Mouse (Mus musculus): ENCODE measurements around the gene Krt83. TPM values are rescaled to one million over a fixed set of nuclear protein-coding genes. Genes with fewer than 3 reads are reported as not detected.

Gene Krt83
- polyA plus RNA-seq, 1 experiment from 2014 or later, result not detected

DNA sequence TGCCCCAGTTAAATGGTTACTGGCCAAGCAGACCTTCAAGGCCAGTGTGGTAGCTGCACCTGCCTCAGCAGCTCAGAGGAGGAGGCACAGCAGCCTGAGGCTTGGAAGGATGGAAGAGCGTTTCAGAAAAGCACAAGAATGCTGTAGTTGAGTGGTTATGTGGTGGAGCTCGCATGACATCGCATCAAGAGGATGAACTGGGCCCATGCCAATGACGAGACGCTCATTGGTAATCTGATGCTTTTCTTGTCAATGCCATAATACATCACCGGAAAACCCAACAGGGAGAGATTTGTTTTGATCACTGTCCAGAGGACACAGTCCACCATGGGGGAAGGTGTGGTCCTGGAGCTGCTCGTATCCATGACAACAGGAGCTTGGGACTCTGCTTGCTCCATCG is 4.0 kb upstream of the Krt83 start:
- ATAC-seq (ENCODE audit: low FRiP score), result no peak
- 86% methylated on average over 8 of the region's 8 CpGs for WGBS
- H3K4me3 ChIP-seq, result no peak overlapping the region
- H3K4me1 ChIP-seq, result no peaks in the 10 kb centered on the region
- H3K9me3 ChIP-seq (replicated peaks), result no peaks in the 10 kb centered on the region
- H3K4me2 ChIP-seq (replicated peaks), result no peak overlapping the region
- H3K9ac ChIP-seq, result no peak overlapping the region
- H3K27me3 ChIP-seq, result 0 out of 2 replicates have a peak, but pooled peaks cover 4% of the 10 kb centered on the region
- no peak overlapping the region for H3K27ac ChIP-seq
- H3K36me3 ChIP-seq, result no peaks in the 10 kb centered on the region

DNA sequence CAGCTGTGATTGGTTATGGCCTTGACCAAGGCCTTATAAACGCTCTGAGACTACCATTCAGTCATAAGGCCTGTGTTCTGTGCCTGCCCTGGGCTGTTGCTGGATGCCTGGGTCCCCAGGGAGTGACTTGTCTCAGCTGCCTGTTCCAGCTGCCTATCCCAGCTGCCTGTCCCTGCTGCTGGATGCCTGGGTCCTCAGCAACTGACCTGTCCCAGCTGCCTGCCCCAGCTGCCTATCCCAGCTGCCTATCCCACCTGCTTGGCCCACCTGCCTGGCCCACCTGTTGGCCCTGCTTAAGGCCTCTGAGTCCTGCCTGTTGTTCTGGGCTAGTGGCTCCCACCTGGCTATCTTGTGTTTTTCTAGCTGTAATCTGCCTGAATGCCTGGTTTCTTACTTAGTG is 2.9 kb upstream of the Krt83 start:
- Histone ChIP-seq H3K4me2 (replicated peaks) (no peak overlapping the region), H3K4me1 (no peaks in the 10 kb centered on the region), H3K4me3 (no peak overlapping the region), H3K36me3 (no peaks in the 10 kb centered on the region), H3K27me3 (0 out of 2 replicates have a peak, but pooled peaks cover 4% of the 10 kb centered on the region), H3K9me3 (replicated peaks) (no peaks in the 10 kb centered on the region), H3K27ac (no peak overlapping the region), H3K9ac (no peak overlapping the region)
- no peak for ATAC-seq (ENCODE audit: low FRiP score)
- 56% methylated on average over 1 of the region's 1 CpGs for WGBS

DNA sequence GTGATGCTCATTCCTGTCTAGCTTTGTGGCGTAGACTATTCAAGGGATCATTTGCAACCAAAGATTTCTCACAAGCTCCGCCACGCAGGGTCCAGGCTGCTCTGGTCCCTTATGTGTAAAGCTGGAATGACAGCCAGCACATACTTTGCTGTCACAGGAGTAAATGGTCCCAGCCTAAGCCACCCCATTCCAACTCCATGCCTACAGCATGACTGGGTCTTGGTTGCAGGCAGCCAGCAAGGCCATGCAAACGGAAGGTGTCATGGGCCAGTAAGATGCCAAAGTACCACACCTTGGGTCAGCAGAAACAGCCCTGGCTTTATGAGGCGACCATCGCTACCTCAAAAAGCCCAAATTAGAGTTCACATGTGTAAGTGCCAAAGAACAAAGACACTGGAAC is 2.4 kb upstream of the Krt83 start:
- no peaks in the 10 kb centered on the region for H3K36me3 ChIP-seq
- H3K27me3 ChIP-seq, result 0 out of 2 replicates have a peak, but pooled peaks cover 4% of the 10 kb centered on the region
- H3K9ac ChIP-seq, result no peak overlapping the region
- WGBS, result 90% methylated on average over 6 of the region's 6 CpGs
- no peak overlapping the region for H3K27ac ChIP-seq
- no peaks in the 10 kb centered on the region for H3K4me1 ChIP-seq
- no peaks in the 10 kb centered on the region for H3K9me3 ChIP-seq (replicated peaks)
- ATAC-seq (ENCODE audit: low FRiP score), result no peak
- H3K4me3 ChIP-seq, result no peak overlapping the region
- H3K4me2 ChIP-seq (replicated peaks), result no peak overlapping the region

- 0 out of 2 replicates have a peak, but pooled peaks cover 4% of the 10 kb centered on the region for H3K27me3 ChIP-seq
- H3K27ac ChIP-seq, result no peak overlapping the region
- H3K9me3 ChIP-seq (replicated peaks), result no peaks in the 10 kb centered on the region
- no peak overlapping the region for H3K4me2 ChIP-seq (replicated peaks)
- 72% methylated on average over 8 of the region's 8 CpGs for WGBS
- no peaks in the 10 kb centered on the region for H3K4me1 ChIP-seq
- no peaks in the 10 kb centered on the region for H3K36me3 ChIP-seq
- no peak overlapping the region for H3K9ac ChIP-seq
- no peak for ATAC-seq (ENCODE audit: low FRiP score)
- no peak overlapping the region for H3K4me3 ChIP-seq
These were observed 1.4 kb upstream of the Krt83 start for GRCm38 (mm10) chr15:101492718-101493117.

DNA sequence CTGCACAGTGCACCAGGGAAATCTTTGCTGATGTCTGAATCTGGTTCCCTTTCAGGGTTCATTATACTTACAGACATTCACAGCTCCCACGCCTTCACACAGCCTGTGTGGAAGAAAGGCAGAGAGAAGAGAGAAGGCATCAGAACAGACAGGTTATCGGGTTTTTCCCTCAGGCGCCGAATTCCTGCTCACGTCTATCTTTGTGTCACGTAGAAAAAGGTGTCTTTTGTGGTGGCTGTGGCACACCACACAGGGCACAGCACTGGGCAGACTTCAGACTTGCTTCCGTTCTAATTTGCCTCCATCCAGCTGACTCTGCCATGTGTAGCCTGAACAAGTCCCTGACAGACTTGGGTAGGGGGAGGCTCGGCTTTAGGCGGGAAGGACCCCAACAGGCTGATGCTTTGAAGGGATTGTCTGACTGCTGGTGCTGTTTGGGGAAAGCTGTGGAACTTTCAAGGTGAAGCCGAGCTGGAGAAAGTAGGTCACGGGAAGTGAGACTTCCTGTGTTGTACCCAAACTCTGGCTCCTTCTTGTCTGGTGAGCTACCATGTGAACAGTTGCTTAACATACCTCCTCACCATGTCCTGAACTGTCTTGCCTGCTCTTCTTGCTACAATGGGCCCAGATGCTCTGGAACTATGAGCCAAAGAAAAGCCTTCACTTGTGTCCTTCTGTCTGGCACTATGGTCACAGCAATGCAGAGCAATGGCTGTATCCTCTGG is 5.2 kb downstream of the Krt83 start:
- no peak overlapping the region for H3K4me3 ChIP-seq
- H3K9me3 ChIP-seq (replicated peaks), result no peaks in the 10 kb centered on the region
- H3K9ac ChIP-seq, result no peak overlapping the region
- no peaks in the 10 kb centered on the region for H3K27me3 ChIP-seq
- 88% methylated on average over 11 of the region's 11 CpGs for WGBS
- no peak overlapping the region for H3K27ac ChIP-seq
- peaks cover 4% of the 10 kb centered on the region; the same call in 1 of the 2 replicates for H3K4me1 ChIP-seq
- H3K36me3 ChIP-seq, result no peaks in the 10 kb centered on the region
- no peak overlapping the region for H3K4me2 ChIP-seq (replicated peaks)
- ATAC-seq (ENCODE audit: low FRiP score), result no peak

- no peak for ATAC-seq (ENCODE audit: low FRiP score)
- no peak overlapping the region for H3K27ac ChIP-seq
- 71% methylated on average over 1 of the region's 1 CpGs for WGBS
These were observed 6.4 kb downstream of the Krt83 start for GRCm38 (mm10) chr15:101484939-101485338.

GRCm38 (mm10) chr15:101483646-101484045 is 7.7 kb downstream of the Krt83 start:
- Histone ChIP-seq H3K4me3 (no peak overlapping the region), H3K27me3 (0 out of 2 replicates have a peak, but pooled peaks cover 4% of the 10 kb centered on the region), H3K4me1 (peaks cover 13% of the 10 kb centered on the region), H3K27ac (no peak overlapping the region), H3K4me2 (replicated peaks) (no peak overlapping the region), H3K9me3 (replicated peaks) (no peaks in the 10 kb centered on the region), H3K9ac (no peak overlapping the region), H3K36me3 (no peaks in the 10 kb centered on the region)
- ATAC-seq (ENCODE audit: low FRiP score), result no peak
- 85% methylated on average over 1 of the region's 1 CpGs for WGBS

More at GRCm38 (mm10) chr15:101484939-101485338, 6.4 kb downstream of the Krt83 start:
- H3K4me3 ChIP-seq, result no peak overlapping the region
- no peaks in the 10 kb centered on the region for H3K27me3 ChIP-seq
- H3K9ac ChIP-seq, result no peak overlapping the region
- H3K9me3 ChIP-seq (replicated peaks), result no peaks in the 10 kb centered on the region
- H3K4me2 ChIP-seq (replicated peaks), result no peak overlapping the region
- H3K4me1 ChIP-seq, result peaks cover 4% of the 10 kb centered on the region; the same call in 1 of the 2 replicates
- no peaks in the 10 kb centered on the region for H3K36me3 ChIP-seq

DNA sequence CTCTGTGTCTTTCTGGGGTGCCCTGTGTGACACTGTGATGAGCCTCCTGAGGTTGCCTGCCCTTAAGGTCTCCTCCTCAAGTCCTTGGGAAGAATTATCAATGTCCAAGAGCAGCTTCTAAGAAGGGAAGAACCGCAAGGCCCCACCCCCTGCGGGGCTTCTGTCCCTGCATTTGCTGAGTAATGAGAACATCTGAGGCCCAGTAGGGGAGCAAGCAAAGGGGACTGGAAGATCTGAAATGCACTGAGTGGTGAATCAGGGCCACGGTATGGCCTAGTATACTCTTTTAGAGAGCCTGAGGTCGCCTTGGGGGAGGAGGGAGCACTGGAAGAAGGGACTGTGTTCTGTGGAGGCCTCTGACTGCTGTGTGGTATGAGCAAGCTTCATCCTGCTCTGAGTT is 9.3 kb downstream of the Krt83 start:
- H3K9ac ChIP-seq, result no peak overlapping the region
- H3K4me3 ChIP-seq, result no peak overlapping the region
- H3K36me3 ChIP-seq, result no peaks in the 10 kb centered on the region
- 50% methylated on average over 4 of the region's 4 CpGs for WGBS
- H3K4me1 ChIP-seq, result peaks cover 13% of the 10 kb centered on the region
- H3K27me3 ChIP-seq, result 0 out of 2 replicates have a peak, but pooled peaks cover 7% of the 10 kb centered on the region
- no peak overlapping the region for H3K4me2 ChIP-seq (replicated peaks)
- no peaks in the 10 kb centered on the region for H3K9me3 ChIP-seq (replicated peaks)
- ATAC-seq (ENCODE audit: low FRiP score), result no peak
- no peak overlapping the region for H3K27ac ChIP-seq

DNA sequence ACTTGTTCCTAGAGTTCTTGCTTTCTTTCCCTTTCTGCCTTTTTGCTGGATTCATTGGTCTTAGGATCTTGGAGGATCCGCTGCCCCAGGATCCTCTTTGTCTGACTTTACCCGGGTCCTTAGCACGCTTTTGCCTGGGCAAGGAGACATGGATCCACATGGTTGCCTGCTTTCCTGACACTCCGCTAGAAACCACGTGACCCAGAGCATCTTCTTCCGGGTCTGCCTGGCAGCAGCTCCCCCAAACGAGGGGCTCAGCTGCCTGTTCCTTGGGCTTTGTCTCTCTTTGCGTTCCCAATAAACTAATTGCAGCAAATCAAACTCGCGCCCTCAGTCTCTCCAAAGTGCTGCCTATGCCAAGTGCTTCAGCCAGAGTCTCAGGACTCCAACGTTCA is 11.6 kb downstream of the Krt83 start:
- ATAC-seq (ENCODE audit: low FRiP score), result no peak
- no peaks in the 10 kb centered on the region for H3K36me3 ChIP-seq
- H3K9me3 ChIP-seq (replicated peaks), result no peaks in the 10 kb centered on the region
- H3K27ac ChIP-seq, result no peak overlapping the region
- peak overlapping the region; percentile 49; the same call in 1 of the 2 replicates for H3K9ac ChIP-seq
- peak overlapping the region; percentile 19 for H3K4me3 ChIP-seq
- peak overlapping the region; percentile 62 for H3K4me2 ChIP-seq (replicated peaks)
- 27% methylated on average over 11 of the region's 11 CpGs for WGBS
- H3K27me3 ChIP-seq, result 0 out of 2 replicates have a peak, but pooled peaks cover 7% of the 10 kb centered on the region
- peaks cover 9% of the 10 kb centered on the region for H3K4me1 ChIP-seq

DNA sequence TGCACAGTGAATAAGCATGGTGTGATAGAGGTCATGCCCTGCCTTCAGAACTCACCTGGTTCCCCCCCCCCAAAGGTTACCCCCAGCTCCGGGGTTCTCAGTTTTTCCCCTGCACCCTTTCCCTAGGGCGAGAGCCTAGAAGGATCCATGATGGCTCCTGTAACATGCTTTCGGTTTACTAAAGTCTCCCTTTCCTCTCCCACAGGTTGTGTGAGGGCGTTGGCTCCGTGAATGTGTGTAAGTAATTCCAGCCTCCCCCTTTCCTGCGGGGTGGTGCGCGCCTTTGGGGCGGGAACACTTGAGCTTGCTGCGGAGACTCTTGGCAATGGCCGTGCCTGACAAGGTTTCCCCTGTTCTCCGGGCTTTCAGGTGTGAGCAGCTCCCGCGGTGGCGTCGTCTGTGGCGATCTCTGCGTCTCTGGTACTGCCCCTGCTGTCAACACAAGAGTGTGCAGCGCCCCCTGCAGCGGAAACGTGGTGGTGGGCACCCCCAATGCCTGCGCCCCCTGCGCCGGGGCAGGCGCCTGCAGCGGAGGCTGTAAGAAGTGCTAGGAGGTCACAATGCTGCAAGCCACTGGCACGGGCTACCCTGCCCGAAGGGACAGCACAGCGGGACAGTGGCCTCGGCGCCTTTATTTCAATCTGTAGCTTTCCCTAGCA is 12.2 kb downstream of the Krt83 start:
- Histone ChIP-seq H3K36me3 (no peaks in the 10 kb centered on the region), H3K4me3 (peak overlapping the region; percentile 19), H3K27ac (no peak overlapping the region), H3K9me3 (replicated peaks) (no peaks in the 10 kb centered on the region), H3K9ac (peak overlapping the region; percentile 49; the same call in 1 of the 2 replicates), H3K4me2 (replicated peaks) (peak overlapping the region; percentile 62), H3K4me1 (peaks cover 9% of the 10 kb centered on the region), H3K27me3 (0 out of 2 replicates have a peak, but pooled peaks cover 7% of the 10 kb centered on the region)
- peak; percentile 43; the same call in 1 of the 2 replicates for ATAC-seq (ENCODE audit: low FRiP score)
- whole genome bisulfite sequencing, result 10% methylated on average over 31 of the region's 31 CpGs

- Histone ChIP-seq H3K4me1 (no peaks in the 10 kb centered on the region), H3K27me3 (no peaks in the 10 kb centered on the region), H3K36me3 (no peaks in the 10 kb centered on the region), H3K27ac (no peak within 1 kb of the TSS), H3K4me3 (no peak within 1 kb of the TSS), H3K4me2 (replicated peaks) (no peak within 1 kb of the TSS), H3K9ac (no peak within 1 kb of the TSS), H3K9me3 (replicated peaks) (no peaks in the 10 kb centered on the region)
- WGBS, result 40% methylated on average over 10 of the region's 10 CpGs
- no peak for ATAC-seq (ENCODE audit: low FRiP score)
These were observed 18.3 kb downstream of the Krt83 start, which contains the start of gene Krt86 for GRCm38 (mm10) chr15:101472952-101473528. Gene Krt86 (plus strand): TSS chr15:101473478.

DNA sequence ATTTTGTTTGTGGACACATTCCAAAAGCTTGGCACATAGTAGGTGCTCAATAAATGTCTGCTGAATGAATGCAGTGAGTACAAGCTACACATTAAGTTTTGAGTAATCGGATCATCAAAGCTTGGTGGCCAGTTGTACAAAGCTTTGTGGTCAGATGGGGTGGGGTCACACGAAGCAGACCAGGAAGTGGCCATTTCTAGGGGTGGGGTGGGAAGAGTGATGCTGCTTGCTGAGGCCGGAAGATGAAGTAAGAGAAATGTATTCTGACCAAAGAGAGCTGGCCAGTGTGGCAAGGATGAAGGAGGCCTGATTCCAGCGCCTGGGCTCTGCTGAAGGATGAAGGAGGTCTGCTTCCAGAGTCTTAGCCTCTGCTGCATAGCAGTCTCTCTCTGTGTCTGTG is 22.2 kb downstream of the Krt83 start:
- no peak overlapping the region for H3K4me2 ChIP-seq (replicated peaks)
- no peaks in the 10 kb centered on the region for H3K27me3 ChIP-seq
- no peaks in the 10 kb centered on the region for H3K4me1 ChIP-seq
- no peak overlapping the region for H3K4me3 ChIP-seq
- no peaks in the 10 kb centered on the region for H3K36me3 ChIP-seq
- H3K9me3 ChIP-seq (replicated peaks), result no peaks in the 10 kb centered on the region
- 82% methylated on average over 4 of the region's 4 CpGs for WGBS
- H3K27ac ChIP-seq, result no peak overlapping the region
- H3K9ac ChIP-seq, result no peak overlapping the region
- no peak for ATAC-seq (ENCODE audit: low FRiP score)

All from hindbrain, embryonic 12.5 days (tissue).